Mouse (Mus musculus) liver, adult 10 weeks (tissue): ENCODE results near the gene Sept8. TPM values are rescaled to one million over a fixed set of nuclear protein-coding genes. Genes with fewer than 3 reads are reported as not detected.

ENCODE experiments used
- polyA plus RNA-seq: library from polyadenylated mRNA; stranded (reverse); fragments of 350-450 nt; fragmentation: Illumina TruSeq; extraction: RNeasy Lipid Tissue Mini Kit (QIAGEN cat#74804); gene quantifications from one replicate; pipeline ENCODE4 v1.2.3, GENCODE M21; 2014; ENCODE audit warnings: low read depth, low replicate concordance

Sept8 gene
- polyA plus RNA-seq = 1.7 TPM

GRCm38 (mm10) chr11:53519207-53520121 is at the start of gene Sept8:
Sept8 (plus strand) TSS chr11:53519257.

GRCm38 (mm10) chr11:53469968-53470695 is 48.9 kb upstream of the Sept8 start, which contains the start of gene Gm9837:
Gm9837 (minus strand) TSS chr11:53470479.

GRCm38 (mm10) chr11:53479783-53480301 is 39.2 kb upstream of the Sept8 start, which contains the start of the genes Gm9945 and Sowaha:
Gm9945 (plus strand) TSS chr11:53480166.
Sowaha (minus strand) TSS chr11:53480274.

GRCm38 (mm10) chr11:53567224-53568014 is 48.4 kb downstream of the Sept8 start, which contains the start of gene Kif3a:
Kif3a (plus strand) TSS chr11:53567379.

Other genes starting within 250 kb of the Sept8 start
- gene Hspa4, start 218.8 kb upstream of the Sept8 start, polyA plus RNA-seq = 197 TPM
- gene Zcchc10, start 194.6 kb upstream of the Sept8 start, polyA plus RNA-seq = 9.2 TPM
- 41.4 TPM for gene Aff4, start 168.4 kb upstream of the Sept8 start, polyA plus RNA-seq
- gene Leap2, start 96.1 kb upstream of the Sept8 start, polyA plus RNA-seq = 198 TPM
- gene Uqcrq, start 88.4 kb upstream of the Sept8 start, polyA plus RNA-seq = 114 TPM
- gene Gdf9, start 88.2 kb upstream of the Sept8 start, polyA plus RNA-seq = not detected
- gene Gm10447, start 62.1 kb upstream of the Sept8 start, polyA plus RNA-seq = 1.3 TPM
- gene Shroom1, start 62.1 kb upstream of the Sept8 start, polyA plus RNA-seq = 3.5 TPM
- gene Gm9837, start 48.8 kb upstream of the Sept8 start, polyA plus RNA-seq = not detected
- not detected for gene Gm9945, start 39.1 kb upstream of the Sept8 start, polyA plus RNA-seq
- gene Sowaha, start 39.0 kb upstream of the Sept8 start, polyA plus RNA-seq = not detected
- 3.7 TPM for gene Kif3a, start 48.1 kb downstream of the Sept8 start, polyA plus RNA-seq
- gene Il4, start 99.4 kb downstream of the Sept8 start, polyA plus RNA-seq = not detected
- not detected for gene Il13, start 115.4 kb downstream of the Sept8 start, polyA plus RNA-seq
- 8.8 TPM for gene Rad50, start 188.1 kb downstream of the Sept8 start, polyA plus RNA-seq
- gene Il5, start 201.5 kb downstream of the Sept8 start, polyA plus RNA-seq = not detected